Mouse (Mus musculus) right cerebral cortex, postnatal 25 days (tissue): ENCODE data around the gene Tent4b.

Source experiments
- DNase-seq: peaks from one replicate; pipeline ENCODE4 v3.0.0; 2022

The Tent4b gene

DNA sequence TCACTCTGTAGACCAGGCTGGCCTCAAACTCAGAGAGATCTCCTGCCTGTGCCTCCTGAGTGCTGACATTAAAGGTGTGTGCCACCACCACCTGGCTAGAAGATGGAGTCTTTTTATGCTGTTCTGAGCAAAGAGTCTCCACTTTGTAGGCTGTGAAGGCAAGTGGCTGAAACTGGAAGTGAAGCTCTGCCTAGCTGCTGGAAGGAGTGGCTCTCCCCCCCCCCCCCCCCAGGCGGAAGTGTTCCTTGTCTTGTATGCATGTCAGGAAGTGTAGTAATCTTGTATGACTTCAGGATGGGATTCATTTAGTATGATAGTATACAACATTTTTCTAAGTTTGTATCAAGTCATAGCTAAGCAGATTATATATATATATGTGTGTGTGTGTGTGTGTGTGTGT is 29.8 kb downstream of the Tent4b start:
- DNase-seq, result no peak

DNA sequence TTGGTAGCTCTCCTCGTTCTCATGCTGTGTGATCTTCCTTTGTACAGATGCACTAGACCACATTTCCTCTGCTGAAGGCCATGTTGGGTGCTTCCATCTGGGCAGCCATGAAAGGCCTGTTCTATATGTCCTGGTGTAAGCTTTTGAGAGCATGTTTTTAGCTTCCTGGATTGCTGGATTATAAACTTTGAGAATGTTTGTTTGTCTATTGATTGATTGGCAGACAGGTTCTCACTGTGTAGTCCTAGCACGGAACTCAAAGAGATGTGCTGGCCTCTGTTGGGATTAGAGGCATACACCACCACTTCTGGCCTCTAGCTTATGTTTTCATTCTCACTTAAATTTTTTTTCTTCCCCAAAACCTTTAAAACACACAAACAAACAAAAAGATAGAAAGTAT is 37.7 kb downstream of the Tent4b start:
- DNase-seq, result no peak

DNA sequence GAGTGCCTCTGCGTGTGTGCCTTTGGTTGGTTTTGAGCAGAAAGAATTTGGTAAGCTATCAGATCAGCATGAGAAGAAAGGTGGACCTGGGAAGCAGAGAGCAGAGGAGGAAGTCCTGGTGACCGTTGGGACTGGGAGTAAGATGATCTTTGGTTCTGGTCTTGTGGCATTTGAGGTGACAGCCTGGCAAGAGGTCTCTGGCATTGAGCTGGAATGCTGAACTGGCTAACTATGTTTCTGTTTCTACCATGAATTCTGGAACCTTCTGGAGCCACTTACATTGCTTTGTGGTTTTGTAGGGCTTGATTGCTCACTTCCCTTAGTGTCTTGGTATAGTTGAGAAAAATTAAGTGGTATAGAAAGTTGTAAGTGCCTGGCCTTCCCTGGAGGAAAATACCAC is 38.6 kb downstream of the Tent4b start:
- DNase-seq, result no peak

DNA sequence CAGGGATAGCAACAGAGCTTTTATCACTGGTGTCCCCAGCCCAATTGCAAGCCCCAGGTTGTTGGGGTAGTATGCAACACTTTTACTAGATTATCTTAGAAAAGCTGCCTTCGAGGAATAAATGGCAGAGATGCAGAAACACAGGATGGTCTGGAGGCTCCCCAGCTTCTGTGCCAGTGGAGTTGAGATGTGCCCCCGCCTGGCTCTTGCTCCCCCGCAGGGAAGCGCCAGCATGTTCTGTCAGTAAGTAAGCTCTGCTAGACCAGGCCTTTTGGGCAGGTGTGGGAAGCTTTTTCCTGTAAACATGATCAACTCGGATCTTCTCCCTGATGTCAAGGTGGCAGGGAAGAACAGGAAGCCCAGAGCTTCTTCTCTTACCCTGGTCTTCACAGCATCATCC is 40.3 kb downstream of the Tent4b start:
- DNase-seq, result no peak

DNA sequence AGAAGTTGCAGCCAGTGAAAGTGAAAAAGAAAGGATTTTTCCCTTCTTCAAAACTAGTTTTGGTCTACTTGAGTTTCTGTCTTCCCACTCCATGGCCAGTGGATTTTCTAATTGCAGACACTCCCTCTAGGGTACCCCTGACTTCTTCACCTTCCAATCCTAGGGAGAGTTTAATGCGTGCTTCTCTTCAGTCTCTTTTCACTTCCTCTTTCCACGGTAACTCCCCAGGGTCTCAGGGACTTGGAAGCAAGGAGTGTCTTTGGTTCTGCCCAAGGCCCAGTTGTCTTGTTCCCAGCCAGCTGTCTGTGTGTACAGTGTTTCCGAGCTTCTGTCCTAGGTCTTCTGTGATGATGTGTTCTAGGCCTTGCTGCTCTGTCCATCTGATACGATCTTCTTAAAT is 42.9 kb downstream of the Tent4b start:
- no peak for DNase-seq

DNA sequence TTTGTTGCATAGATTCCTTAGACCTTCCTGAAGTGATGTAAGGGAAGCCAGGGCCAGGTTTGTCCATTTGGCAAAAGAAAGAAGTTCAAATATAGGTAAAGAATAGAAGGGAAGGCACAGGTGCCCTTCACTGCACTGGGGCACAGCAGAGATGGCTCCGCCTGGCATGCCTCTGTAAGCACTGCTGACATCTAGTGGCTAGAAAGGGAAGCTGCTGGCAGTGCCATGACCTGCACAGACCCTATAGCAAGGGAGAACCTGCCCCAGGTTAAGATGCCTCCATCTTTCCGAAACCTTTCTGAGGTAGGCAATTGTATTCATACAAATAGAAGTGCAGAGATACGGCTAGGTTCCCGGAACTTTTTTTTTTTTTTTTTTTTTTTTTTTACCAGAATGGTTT is 45.3 kb downstream of the Tent4b start:
- DNase-seq, result no peak

DNA sequence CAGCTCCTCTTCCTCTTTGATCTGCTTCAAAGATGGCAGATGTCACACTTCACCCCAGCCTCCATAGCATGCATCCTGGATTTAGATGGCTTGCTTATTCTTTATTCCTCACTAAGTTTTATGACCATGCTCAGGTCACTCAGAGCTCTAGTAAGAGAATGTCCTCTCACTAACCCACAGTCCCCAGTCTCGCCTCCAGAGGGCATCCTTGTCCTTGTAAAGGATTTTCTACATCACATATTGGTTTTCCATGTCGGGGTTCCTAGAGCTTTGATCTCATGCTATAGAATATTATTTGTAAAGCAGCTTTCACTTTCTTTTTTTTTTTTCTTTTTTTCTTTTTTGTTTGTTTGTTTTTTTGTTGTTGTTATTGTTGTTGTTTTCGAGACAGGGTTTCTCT is 53.8 kb downstream of the Tent4b start:
- no peak for DNase-seq

DNA sequence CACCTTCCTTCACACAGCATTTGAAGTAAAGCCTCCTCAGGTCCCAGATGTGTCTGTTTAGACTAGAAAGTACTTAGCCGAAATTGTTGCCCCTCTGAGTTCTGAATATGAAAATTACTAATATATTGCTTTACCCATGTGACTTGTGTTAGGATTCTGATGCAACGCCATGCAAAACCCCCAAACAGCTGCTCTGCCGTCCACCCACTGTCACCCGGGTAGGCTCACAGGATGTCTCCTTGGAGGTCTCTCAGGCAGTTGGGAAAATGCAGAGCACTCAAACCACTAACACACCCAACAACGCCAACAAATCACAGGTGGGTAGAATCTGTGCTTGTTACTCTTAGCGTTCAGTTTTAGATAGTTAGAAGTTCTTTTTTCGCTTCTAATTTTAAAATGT is 55.9 kb downstream of the Tent4b start:
- DNase-seq, result no peak

DNA sequence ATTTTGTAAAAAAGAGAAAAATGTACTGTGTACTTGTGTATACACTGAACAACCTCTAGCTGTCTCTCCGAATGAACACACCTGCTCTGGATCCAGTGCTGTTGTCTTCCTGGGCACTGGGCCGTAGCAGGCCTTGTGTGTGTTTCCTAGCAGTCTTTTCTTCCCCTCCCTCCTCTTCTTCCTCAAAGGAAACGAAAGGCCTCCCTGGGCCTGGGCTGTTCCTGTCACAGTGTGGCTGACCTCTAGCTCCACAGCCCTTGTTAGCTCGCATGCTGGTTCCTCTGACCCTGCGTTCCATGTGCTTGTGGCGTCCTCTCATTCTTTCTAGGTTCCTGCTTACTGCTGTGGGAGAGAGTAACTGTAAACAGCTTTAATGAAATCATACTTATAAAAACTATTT is 59.0 kb downstream of the Tent4b start:
- no peak for DNase-seq

DNA sequence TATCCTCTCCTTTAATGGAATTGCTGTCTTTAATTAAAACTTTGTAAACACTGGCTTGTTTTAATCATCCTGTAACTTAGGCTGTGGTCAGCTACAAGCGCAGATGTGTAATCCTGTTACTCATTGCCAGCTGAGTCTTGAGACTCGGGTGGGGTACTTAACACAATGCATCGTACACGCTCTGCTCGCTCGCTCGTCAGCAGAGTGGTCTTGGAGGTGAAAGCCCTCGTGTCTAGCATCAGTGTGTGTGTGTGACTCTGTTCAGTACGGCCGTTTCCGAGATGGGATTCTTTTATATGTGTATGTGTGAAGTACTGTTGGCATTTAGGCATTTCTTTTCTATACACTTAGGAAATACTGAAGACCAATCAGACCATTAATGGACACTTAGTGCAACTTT is 59.5 kb downstream of the Tent4b start:
- no peak for DNase-seq

DNA sequence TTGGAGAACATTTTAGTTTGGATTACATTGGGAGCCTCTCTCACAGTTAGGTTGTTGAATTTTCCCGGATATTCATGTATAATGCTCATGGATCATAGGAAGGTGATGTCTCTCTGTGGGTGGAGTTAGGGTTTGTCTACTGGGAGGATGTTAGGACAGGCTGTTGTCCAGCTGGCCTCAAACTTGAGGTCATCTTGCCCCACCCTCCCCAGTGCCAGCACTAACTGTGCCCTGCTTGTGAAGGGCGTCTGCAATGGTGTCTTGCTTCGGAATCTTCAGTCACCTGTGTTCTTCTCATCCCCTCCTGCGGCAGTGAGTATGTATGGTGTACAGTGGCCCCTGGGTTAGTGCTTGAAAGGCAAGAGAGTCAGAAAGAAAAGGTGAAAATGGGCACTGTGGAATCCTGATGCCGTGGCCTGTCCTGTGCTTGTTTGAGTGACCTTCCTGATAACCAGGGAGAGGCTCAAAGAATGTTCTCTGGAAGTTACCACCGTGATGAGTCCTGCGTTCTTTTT is 61.5 kb downstream of the Tent4b start:
- no peak for DNase-seq

DNA sequence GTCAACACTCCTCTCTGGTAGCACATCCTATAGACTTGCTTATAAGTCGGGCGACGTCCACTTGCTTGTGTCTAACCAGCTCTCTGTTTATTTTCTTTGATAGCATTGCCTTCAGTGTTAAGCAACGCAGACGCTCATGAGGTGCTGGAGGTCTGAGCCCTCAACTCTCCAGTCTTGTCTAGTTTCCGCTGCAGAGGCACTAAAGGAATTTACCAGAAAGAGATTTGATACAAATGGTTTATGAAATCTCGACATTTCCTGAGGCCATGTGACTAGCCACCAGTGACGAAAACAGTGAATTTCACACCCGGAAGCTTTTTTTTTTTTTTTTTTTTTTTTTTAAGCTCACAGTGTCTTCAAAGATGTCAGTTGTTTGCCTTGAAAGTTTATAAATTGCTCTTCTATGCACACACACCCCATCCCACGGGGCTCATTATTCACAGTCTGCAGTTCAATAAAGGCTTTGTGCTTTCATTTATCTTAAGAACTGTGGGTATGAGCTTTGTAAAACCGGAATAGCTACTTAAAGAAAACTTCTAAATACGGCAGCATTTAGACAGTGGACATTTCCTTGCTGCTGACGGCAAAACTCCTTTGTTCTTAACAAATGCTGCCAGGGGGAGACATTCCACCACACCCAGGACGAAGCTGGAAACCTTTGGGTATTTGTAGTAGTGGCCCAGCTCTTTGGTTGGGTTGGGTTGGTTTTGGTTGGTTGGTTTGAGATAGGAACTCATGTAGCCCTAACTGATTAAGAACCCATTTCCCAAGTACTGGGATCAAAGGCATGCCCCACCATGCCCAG is 64.0 kb downstream of the Tent4b start:
- DNase-seq, result no peak

DNA sequence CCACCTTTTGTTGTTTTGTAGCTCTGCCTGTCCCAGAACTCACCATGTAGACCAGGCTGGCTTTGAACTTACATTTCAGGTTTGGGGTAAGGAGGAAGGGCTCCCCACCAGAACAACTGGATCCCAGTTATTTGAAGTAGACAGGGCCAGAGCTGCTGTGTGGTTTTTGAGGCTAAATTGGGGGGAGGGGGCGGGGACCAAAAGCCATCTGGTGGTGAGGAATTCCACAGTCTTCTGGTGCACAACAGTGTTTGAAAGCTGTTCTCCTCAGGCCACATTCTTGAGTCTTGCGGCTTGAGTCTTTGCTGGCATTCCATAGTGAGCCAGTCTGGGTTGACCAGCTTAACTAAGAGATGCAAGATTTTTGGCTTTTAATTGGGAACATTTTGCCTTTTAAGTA is 66.5 kb downstream of the Tent4b start:
- DNase-seq, result no peak

DNA sequence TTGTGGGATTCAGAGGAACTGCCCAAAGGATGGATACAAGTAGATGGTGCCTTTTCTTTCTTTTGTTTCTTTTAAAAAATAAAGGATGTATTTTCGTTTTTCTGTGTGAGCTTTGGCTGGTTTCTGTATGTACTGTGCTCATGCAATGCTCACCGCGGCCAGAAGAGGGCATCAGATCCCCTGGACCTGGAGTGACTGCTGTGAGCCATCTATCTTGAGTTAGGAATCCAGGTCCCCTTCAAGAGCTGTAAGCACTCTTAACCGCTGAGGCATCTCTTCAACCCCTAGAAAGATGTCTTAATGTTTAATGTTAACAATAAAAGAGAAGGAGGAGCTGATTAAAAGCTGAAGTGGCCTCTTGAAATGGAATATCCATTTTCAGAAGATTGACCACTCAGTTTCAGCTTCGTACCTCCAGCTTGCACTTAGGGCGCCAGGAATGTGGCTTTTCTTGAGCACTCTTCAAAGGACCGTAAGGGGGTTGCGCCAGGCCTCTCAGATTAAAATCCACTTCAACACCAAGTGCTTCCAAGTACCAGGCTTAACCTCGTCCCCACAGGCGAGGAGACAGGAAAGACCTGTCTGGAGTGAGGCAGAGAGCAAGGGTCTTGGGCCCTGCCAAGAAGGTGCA is 67.3 kb downstream of the Tent4b start:
- DNase-seq, result peak; percentile 68

DNA sequence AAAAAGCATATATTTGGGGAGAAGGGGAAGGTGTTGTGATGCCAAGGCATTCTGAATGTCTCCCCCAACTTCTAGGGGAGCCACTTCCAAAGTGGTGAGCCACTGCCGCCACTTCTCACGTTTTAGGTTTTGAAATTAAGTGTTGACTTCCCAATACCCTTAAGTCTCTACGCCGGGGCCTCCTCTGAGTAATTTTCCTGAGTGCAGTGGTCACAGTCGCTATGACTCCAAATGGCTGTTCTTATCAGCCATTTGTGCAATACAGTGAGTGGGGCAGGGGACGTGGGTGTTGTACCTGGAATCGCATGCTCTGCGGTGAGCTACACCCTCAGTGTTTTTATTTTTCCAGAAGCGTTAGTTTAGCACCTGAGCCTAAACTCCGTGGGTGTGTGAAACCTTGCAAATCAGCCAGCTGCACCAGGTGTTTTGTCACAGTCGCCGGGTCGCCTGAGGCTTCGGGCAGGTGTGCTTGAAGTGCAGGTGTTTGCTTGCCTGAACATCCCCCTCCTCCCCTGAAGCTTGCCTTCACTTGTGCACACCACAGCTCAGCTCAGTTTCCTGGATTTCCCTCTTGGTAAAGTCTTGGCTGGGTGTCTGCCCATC is 67.9 kb downstream of the Tent4b start:
- no peak for DNase-seq

DNA sequence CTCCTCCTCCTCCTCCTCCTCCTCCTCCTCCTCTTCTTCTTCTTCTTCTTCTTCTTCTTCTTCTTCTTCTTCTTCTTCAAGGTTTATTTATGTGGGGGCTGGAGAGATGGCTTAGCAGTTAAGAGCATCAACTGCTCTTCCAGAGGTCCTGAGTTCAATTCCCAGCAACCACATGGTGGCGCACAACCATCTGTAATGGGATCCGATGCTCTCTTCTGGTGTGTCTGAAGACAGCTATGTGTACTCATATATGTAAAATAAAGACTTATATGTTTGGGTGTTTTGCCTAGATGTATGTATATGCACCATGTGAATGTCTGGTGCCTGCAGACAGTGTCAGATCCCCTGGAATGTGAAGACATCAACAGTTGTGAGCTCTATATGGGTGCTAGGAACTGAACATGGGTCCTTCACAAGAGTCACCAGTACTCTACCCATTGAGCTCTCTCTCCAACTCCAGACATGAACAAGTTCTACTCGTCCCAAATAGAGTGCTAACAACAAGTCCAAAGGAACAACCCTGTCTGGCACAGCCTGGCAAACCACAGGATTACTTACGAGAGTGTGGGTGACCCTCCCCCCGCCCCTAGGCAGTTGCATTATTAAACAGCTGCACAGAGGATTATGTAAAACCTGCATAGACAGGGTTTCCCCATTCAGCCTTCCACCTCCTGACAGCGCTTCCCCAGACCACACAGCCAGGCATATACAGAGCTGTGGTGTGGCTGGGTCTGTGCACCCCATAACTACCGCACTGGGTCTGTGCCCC is 70.3 kb downstream of the Tent4b start:
- DNase-seq, result no peak

DNA sequence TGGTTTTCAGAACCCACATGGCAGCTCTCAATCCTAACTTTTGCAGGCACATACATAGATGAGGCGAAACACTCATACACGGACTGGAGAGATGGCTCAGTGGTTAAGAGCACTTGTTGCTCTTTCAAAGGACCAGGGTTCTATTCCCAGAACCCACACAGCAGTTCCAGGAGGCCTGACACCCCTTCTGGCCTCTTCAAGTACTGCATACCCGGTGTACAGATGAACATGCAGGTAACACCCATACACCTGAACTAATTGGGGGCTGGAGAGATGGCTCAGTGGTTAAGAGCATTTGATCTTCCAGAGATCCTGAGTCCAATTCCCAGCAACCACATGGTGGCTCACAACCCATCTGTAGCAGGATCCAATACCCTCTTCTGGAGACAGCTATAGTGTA is 71.1 kb downstream of the Tent4b start:
- DNase-seq, result no peak

DNA sequence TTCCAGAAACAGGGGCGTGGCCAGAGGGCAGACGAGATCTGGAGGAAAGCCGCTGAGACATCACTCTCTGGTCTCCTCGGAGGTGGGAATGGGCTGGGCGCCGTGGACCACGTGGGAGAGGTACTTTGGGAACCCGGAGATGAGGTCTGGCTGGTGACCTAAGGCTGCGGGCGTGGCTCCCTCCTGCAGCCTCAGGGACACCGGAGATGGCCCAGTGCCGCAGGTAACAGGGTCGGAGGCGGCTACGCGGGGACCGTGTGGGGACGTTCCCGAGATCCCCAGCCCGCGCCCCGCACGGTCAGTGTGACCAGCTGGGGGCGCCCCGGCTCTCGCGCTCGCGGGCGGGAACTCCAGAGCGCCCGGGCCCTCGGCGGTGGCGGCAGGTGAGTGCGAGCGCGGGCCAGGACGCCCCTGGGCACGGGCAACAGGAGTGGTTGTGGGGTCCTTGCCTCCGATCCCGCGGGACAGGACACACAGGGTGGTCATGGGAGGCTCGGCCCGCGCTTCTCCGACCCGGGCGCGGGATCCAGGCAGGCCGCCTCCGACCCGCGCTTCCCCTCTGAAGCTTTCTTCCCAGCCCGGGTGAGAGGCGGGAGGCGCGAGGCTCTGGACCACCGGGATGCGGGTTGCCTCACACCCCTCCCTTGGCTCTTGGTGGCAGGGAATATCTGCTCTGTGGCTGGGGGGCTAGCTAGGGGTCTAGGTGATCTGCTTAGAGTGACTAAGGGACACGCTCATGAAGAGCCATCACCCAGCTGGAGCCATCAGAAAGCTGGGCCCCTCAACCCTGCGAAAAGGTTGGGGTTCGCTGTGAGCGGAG is 73.4 kb downstream of the Tent4b start, which contains the start of gene Adcy7:
Gene Adcy7, plus strand, starts transcription at position 173 of the 820 bp plus-strand sequence.
- DNase-seq, result no peak

DNA sequence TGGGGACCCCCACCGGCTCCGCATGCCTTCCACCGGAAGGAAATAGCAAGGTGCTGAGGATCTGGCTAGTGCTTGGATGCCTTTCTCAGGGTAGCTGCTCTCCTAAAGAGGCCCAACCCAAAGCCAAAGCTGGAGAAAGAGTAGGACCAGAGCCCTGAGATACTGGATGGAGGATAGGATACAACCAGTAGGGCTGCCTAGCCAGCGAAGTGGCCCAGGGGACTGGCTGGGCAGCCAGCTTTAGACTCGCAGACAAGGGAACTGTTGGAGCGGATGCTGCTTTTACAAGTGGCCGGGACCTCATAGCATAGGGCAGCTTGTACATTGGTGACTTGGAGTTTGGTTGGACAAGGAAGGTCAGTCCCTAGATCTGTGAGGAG is 74.0 kb downstream of the Tent4b start:
- no peak for DNase-seq

DNA sequence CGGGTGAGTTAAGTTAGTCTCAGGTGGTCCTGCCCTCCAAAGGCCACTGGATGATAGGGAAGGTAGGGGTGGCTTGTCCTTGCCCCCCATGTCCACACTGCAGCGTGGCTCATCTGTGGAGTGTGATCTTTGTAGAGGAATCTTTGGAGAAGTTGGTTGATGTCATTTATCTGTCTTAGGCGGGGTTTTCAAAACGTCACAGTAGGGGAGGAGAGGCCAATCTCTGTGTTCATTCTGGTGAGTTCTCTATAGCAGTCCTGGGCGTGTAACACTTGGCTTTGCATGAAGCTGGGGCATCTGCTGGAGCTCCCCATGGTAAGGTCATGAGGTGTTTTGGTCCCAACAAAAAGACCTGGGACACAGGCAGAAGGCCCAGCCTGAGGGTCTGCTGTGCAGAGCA is 75.1 kb downstream of the Tent4b start:
- DNase-seq, result no peak

DNA sequence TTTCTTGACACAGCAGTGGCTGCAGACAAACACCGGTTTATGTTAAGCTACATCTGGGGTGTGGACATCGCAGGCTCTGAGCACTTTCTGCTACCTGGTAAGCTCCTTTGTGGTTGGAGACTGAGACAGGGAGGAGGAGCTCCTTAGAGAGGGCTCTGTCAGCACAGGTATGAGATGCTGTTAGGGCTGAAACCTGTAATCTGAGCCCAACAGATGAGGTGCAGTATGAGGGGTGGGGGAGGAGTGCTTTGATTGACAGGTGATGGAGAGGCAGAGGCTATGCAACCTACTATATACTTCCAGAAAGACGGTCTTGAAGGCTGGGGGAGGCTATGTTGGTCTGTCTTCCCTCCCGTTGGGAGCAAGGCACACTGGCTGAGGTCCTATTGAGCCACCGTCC is 80.2 kb downstream of the Tent4b start:
- no peak for DNase-seq

DNA sequence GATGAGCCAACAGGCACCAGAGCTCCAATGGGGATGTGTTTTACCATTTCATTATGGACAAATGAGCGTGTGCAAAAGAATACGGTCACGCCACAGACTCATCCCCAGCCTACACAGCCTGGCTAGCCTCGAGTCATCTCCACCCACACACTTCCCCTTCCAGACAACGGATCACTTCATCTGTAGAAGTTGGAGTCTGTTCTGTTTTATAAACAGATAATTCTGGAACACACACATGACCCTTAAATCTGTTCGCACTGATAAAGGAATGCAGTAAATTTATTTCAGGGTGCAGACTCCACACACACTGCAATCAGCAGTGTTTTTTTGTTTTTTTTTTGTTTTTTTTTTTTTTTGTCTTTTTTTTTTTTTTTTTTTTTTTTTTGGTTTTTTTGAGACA is 80.7 kb downstream of the Tent4b start:
- no peak for DNase-seq

DNA sequence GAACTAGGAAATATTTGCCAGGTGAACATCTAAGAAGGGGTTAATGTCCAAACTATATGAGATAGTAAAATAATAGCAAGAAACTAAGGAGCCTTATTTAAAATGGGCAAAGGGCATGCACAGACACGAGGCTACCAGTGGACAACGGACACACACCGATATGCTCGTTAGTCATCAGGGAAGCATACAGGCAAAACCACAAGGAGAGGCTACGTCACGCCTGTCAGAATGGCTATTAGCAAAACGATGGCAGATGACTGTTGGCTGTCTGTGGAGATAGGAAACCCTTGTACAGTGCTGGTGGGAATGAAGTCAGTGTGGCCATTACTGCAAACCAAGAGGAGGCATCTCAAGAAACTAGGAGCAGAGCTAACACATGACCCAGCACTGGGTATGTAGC is 81.9 kb downstream of the Tent4b start:
- no peak for DNase-seq
